Mouse (Mus musculus): ENCODE measurements around the gene Tom1.

Tom1 gene

GRCm38 (mm10) chr8:75033511-75034243 lies at the start of gene Tom1:
Gene Tom1 (plus strand): TSS chr8:75033705.
- in situ Hi-C loops (cut with MseI, MboI): no loop called here

GRCm38 (mm10) chr8:74987436-74987835 lies 46.1 kb upstream of the Tom1 start:
- in situ Hi-C loops (cut with MseI, MboI): no loop called here

GRCm38 (mm10) chr8:74990021-74990420 lies 43.5 kb upstream of the Tom1 start:
- in situ Hi-C loops (cut with MseI, MboI): no loop called here

DNA sequence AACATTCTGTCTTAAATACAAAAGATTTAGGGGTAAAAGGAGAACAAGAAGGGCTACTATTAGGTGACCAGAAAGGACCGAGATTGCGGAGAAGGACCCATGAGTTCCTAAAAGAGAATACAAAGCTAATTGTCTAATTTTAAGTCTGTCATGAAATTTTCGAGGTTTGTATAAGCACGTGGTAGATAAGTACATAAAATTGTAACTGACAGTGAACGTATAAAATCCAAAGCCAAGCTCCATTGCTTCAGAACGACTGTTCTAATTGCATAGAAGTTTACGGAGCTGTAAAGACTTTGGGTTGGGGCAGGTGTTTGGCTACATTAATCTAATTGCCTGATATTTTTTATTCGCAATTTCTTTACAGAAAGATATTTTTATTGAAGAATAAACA lies 40.4 kb upstream of the Tom1 start, which contains the start of gene Hmgxb4:
Hmgxb4 (plus strand) TSS at position 276 of the 394 bp plus-strand sequence.
- in situ Hi-C loops (cut with MseI, MboI): no loop called here

DNA sequence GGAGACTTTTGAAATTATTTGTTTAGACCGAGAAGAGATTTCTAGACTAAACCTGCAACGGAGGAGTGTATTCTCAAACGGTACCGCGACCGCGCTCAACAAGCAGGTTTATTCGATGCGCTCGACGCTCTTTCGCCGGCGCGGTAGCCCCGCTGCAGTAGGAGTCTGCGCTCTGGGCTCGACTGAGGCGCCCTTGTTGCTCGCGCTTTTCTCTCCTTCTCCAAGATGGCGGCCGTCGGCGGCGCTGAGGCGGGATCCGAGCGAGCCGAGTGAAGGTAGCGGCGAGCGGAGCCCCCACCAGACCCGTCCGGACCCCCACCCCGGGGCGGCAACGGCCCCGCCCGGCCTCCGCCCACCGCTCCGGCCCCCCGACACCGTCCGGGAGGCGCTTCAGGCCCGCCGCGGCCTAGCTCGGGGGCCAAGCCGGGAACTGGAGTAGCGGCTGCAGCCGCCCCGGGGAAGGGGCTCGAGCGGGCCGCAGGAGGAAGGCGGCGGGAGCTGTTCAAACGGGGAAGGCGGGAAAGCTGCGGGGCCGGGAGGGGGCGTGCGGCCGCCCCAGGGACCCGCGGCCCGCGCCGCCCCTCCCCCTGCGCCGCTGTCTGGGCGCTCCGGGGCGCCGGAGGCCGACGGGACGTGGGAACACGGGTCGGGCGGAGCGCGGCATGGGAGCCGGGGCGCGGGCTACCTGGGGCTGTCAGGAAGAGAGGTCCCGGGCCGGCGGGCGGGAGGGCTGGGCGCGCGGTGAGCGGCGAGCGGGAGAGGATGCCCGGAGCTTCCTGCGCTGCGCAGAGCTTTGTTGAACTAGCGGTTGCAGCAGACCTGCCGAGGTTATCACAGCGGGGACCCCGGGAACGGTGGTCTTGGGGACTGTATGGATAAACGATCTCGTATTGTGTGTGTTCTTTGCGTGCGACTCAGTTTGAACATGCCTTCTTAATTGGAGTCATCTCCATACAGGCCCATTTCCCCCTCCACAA lies 39.7 kb upstream of the Tom1 start:
- in situ Hi-C loops (cut with MseI, MboI): no loop called here

GRCm38 (mm10) chr8:74994540-74994939 lies 39.0 kb upstream of the Tom1 start:
- in situ Hi-C loops (cut with MseI, MboI): no loop called here

DNA sequence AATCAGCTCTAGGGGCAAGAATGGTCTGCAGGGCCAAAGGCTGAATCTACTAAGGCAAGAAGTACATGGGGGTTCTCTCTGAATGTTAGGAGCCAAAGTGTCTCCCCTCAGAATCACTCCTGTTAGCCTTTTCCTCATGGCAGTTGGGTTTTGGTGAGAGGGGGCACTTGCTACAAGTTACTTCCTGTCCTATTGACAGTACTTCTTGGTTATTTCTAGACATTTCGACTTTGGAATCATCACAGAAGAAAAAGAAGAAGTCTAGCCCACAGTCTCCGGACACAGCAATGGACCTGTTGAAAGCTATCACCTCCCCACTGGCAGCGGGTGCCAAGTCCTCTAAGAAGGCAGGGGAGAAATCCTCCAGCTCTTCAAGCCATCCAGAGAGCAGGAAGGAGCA lies 33.1 kb upstream of the Tom1 start:
- in situ Hi-C loops (cut with MseI, MboI): no loop called here

DNA sequence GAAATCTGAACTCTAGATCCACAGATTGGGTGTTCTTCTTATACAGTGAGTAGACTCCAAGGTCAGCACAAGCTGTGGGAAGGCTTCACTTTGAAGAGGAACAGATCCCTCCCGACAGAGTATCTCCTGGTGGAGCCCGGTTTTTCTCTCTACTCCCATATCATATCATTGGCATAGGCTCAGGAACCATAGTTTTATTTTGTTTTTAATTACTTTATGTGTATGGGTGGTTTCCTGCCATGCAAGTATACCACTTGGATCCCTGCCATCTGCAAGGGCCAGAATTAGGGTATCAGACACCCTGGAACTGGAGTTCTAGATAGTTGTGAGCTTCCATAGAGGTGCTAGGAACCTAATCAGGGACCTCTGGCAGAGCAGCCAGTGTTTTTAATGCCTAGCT lies 24.7 kb upstream of the Tom1 start:
- in situ Hi-C loops (cut with MseI, MboI): no loop called here

DNA sequence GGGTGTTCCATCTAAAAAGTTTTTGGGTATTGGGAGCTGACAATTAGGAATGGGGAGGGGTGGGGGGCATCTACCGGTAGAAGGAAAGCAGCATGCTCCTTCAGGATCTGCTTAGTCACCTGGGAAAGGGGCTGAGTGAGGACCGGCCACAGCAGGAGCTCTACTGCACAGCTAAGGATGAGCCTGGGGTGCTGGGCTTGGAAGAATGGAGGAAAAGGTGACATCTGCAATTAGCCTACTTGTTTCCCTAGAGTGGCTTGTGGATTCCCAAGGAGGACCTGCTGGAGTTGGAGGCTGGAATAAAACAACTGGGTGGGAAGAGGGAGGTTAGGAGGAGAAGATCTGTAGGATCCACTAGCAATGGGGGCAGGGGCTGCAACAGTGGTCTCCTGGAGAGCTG lies 19.9 kb upstream of the Tom1 start:
- in situ Hi-C loops (cut with MseI, MboI): no loop called here

DNA sequence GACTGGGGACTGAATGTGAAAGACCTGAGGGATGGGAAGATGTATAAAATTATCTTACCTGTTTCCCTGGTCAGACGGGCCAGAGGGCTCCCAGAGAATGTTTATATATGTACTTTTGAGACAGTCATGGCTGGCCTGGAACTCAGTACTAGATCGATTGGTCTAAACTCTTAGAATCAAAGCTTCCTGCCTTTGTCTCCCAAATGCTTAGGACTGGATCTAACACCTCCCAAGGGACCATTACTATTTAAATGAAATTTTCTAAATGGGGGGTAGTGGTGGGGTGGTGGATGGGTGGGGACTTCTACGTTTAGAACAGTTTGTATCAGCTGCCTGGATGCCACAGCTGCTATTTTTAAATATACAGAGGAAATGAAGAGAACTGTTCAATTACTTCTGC lies 19.5 kb upstream of the Tom1 start:
- in situ Hi-C loops (cut with MseI, MboI): no loop called here

DNA sequence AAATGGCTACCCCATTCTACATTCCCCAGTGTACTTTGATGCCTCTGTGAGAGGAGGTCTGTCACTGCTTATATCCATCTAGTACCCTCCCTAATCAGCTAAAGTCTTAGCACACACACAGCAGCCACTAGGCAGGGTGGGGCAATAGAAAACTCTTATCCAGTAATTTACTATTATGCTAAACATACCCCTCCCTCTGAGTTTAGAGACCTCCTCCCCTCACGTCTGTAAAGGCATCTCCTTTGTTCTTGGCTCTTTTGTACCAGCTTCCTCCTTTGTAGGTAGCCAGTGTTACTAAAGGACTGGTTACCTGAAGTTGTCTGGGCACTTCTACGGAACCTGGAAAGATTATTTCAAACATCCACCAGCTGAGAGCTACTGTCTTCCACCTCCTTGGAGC lies 17.5 kb upstream of the Tom1 start:
- in situ Hi-C loops (cut with MseI, MboI): no loop called here

GRCm38 (mm10) chr8:75016422-75016821 lies 17.1 kb upstream of the Tom1 start:
- in situ Hi-C loops (cut with MseI, MboI): no loop called here

GRCm38 (mm10) chr8:75018274-75018972 lies 15.1 kb upstream of the Tom1 start:
- in situ Hi-C loops (cut with MseI, MboI): no loop called here

- in situ Hi-C loops (cut with MseI, MboI): no loop called here
These were observed 9.7 kb upstream of the Tom1 start for GRCm38 (mm10) chr8:75023660-75024316.

GRCm38 (mm10) chr8:75025809-75026208 lies 7.7 kb upstream of the Tom1 start:
- in situ Hi-C loops (cut with MseI, MboI): no loop called here

- in situ Hi-C loops (cut with MseI, MboI): no loop called here
These were observed 3.0 kb upstream of the Tom1 start for GRCm38 (mm10) chr8:75030453-75031024.

- in situ Hi-C loops (cut with MseI, MboI): no loop called here
These were observed 544 bp upstream of the Tom1 start for GRCm38 (mm10) chr8:75032961-75033360.

- in situ Hi-C loops (cut with MseI, MboI): no loop called here
These were observed 780 bp downstream of the Tom1 start for GRCm38 (mm10) chr8:75034285-75034684.

DNA sequence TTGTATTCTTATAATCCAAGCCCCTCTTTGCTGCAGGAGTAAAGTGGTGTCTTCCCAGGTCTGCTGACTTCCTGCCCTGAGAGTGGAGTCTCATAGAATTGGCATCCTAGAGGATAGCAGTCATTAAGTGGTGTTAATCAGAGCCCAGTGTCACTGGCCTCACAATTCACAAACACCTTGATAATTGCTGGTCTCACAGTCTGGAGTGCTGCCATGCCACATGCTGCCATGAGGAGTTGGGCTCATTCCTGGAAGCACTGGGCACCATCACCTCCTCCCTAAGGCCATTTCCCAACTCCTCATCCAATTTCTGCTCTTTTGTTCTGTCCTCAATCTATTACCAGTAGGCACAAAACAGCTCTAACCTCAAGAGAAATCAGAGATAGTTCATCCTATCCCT lies 2.1 kb downstream of the Tom1 start:
- in situ Hi-C loops (cut with MseI, MboI): no loop called here

GRCm38 (mm10) chr8:75038497-75038896 lies 5.0 kb downstream of the Tom1 start:
- in situ Hi-C loops (cut with MseI, MboI): no loop called here

- in situ Hi-C loops (cut with MseI, MboI): no loop called here
These were observed 6.2 kb downstream of the Tom1 start for GRCm38 (mm10) chr8:75039754-75040153.
